Mouse (Mus musculus) neural tube, embryonic 15.5 days (tissue): Measurements from ENCODE around the gene Ncf4. TPM values are rescaled to one million over a fixed set of nuclear protein-coding genes. Genes with fewer than 3 reads are reported as not detected.

Source experiments
- ATAC-seq: fragments of 200-750 bp; cut with Nextera tagmentation; 2 replicates; pipeline ENCODE4 v1.8.0; 2017; ENCODE audit warnings: mild to moderate bottlenecking, moderate TSS enrichment, moderate library complexity; ENCODE audit not compliant: low FRiP score
- H3K27ac ChIP-seq: fragments of 300-500 bp; sonication (generic); replicated peaks from 2 replicates; pipeline ENCODE4 v1.5.1; 2015; ENCODE audit warnings: mild to moderate bottlenecking, inconsistent platforms
- H3K27me3 ChIP-seq: fragments of 300-500 bp; sonication (generic); replicated peaks from 2 replicates; pipeline ENCODE4 v1.6.1; 2015; ENCODE audit warnings: inconsistent platforms
- H3K36me3 ChIP-seq: fragments of 300-500 bp; sonication (generic); 2 replicates; pipeline ENCODE4 v1.6.1; 2015; ENCODE audit warnings: inconsistent platforms
- H3K4me1 ChIP-seq: fragments of 300-500 bp; sonication (generic); 2 replicates; pipeline ENCODE4 v1.6.1; 2015; ENCODE audit warnings: inconsistent platforms
- H3K4me2 ChIP-seq: fragments of 300-500 bp; sonication (generic); 2 replicates; pipeline ENCODE4 v1.6.1; 2015; ENCODE audit warnings: inconsistent platforms, mild to moderate bottlenecking, moderate library complexity
- H3K4me3 ChIP-seq: fragments of 300-500 bp; sonication (generic); replicated peaks from 2 replicates; pipeline ENCODE4 v1.5.1; 2015; ENCODE audit warnings: mild to moderate bottlenecking, inconsistent platforms
- H3K9ac ChIP-seq: fragments of 300-500 bp; sonication (generic); replicated peaks from 2 replicates; pipeline ENCODE4 v1.6.1; 2015; ENCODE audit warnings: mild to moderate bottlenecking, inconsistent platforms
- H3K9me3 ChIP-seq: fragments of 300-500 bp; sonication (generic); replicated peaks from 2 replicates; pipeline ENCODE4 v1.6.1; 2016; ENCODE audit warnings: inconsistent platforms
- WGBS: fragments of 180-500 bp; shearing (Covaris S2); methylation state at CpG from one replicate; pipeline ENCODE4 v1.1.7; 2015; ENCODE audit warnings: mixed read lengths; 5-methylcytosine and 5-hydroxymethylcytosine counted together
- microRNA-seq: library from miRNA; unstranded; fragments of <30 nt; microRNA quantifications from one replicate; pipeline ENCODE4, GENCODE M21; 2017
- polyA plus RNA-seq: library from polyadenylated mRNA; unstranded; fragments of >200 nt; fragmentation: Nextera tagmentation; extraction: Ambion mirVana; gene quantifications from 2 replicates; pipeline ENCODE4 v1.2.1, GENCODE M21; 2015

The Ncf4 gene
- polyA plus RNA-seq, 1 experiment from 2014 or later, result 1.6 TPM

GRCm38 (mm10) chr15:78298558-78298957 is 54.0 kb downstream of the Ncf4 start:
- no peak for ATAC-seq
- H3K9me3 ChIP-seq, result no peaks in the 10 kb centered on the region
- no peak overlapping the region for H3K9ac ChIP-seq
- no peaks in the 10 kb centered on the region for H3K36me3 ChIP-seq
- WGBS, result 95% methylated on average over 1 of the region's 1 CpGs
- H3K4me3 ChIP-seq, result no peak overlapping the region
- no peak overlapping the region for H3K27ac ChIP-seq
- H3K4me2 ChIP-seq, result no peak overlapping the region
- H3K4me1 ChIP-seq, result no peaks in the 10 kb centered on the region
- no peaks in the 10 kb centered on the region for H3K27me3 ChIP-seq

- Histone ChIP-seq H3K36me3 (no peaks in the 10 kb centered on the region), H3K4me1 (no peaks in the 10 kb centered on the region), H3K27ac (no peak overlapping the region), H3K4me3 (no peak overlapping the region), H3K27me3 (no peaks in the 10 kb centered on the region), H3K4me2 (no peak overlapping the region), H3K9me3 (no peaks in the 10 kb centered on the region), H3K9ac (no peak overlapping the region)
- WGBS, result 85% methylated on average over 3 of the region's 3 CpGs
- ATAC-seq, result no peak
These were observed 55.0 kb downstream of the Ncf4 start for GRCm38 (mm10) chr15:78299641-78300040.

DNA sequence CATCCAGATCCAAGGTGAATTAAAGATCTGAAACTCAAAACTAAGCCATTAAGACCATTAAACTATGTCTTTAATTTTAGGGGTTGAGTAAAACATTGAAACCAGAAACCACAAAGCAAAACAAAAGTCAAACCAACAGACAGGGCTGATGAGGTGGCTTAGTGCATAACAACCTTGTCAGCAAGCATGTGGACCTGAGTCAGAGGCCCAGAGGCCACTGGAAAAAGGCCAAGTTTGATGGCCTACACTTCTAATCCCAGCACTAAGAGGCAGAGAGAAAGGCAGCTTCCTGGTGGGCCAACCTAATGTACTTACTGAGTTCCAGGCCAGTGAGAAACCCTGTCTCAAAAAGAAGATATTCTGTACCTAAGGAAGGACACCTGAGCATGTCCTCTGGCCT is 56.2 kb downstream of the Ncf4 start:
- Histone ChIP-seq H3K9ac (no peak overlapping the region), H3K4me3 (no peak overlapping the region), H3K27ac (no peak overlapping the region), H3K4me2 (no peak overlapping the region), H3K27me3 (no peaks in the 10 kb centered on the region), H3K9me3 (no peaks in the 10 kb centered on the region), H3K4me1 (no peaks in the 10 kb centered on the region), H3K36me3 (no peaks in the 10 kb centered on the region)
- no peak for ATAC-seq

- H3K9ac ChIP-seq, result no peak overlapping the region
- H3K36me3 ChIP-seq, result no peaks in the 10 kb centered on the region
- H3K27me3 ChIP-seq, result no peaks in the 10 kb centered on the region
- no peak for ATAC-seq
- no peaks in the 10 kb centered on the region for H3K4me1 ChIP-seq
- H3K27ac ChIP-seq, result no peak overlapping the region
- no peak overlapping the region for H3K4me2 ChIP-seq
- no peaks in the 10 kb centered on the region for H3K9me3 ChIP-seq
- H3K4me3 ChIP-seq, result no peak overlapping the region
- WGBS, result 97% methylated on average over 4 of the region's 4 CpGs
These were observed 58.1 kb downstream of the Ncf4 start for GRCm38 (mm10) chr15:78302718-78303117.

DNA sequence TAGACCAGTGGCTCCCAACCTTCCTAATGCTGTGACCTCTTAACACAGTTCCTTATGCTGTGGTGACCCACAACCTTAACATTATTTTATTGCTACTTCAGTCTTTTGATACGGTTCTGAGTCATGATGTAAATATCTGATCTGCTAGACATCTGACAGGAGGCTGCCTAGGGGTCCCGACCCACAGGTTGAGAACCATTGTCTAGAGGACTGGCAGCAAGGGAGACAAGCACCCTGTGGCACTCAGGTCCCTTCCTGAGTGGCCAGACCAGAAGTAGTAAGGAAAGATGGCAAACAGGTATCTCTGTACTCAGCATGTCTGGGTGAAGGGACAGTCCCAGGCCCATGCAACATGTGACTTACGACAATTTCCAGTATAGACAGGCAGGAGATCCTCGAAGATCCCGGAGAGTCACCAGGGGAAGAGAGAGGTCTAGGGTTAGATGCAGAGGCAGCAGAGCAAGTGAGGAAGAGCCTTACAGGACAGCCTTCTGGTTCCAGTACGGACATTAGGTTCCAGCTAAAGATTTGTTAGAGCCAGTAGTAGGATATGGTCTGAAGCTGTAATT is 59.1 kb downstream of the Ncf4 start:
- ATAC-seq, result no peak
- no peaks in the 10 kb centered on the region for H3K9me3 ChIP-seq
- no peak overlapping the region for H3K27ac ChIP-seq
- no peak overlapping the region for H3K9ac ChIP-seq
- WGBS, result 90% methylated on average over 6 of the region's 6 CpGs
- H3K4me2 ChIP-seq, result no peak overlapping the region
- H3K4me1 ChIP-seq, result no peaks in the 10 kb centered on the region
- H3K4me3 ChIP-seq, result no peak overlapping the region
- no peaks in the 10 kb centered on the region for H3K36me3 ChIP-seq
- H3K27me3 ChIP-seq, result no peaks in the 10 kb centered on the region

- Histone ChIP-seq H3K27ac (no peak within 1 kb of the TSS), H3K36me3 (no peaks in the 10 kb centered on the region), H3K9me3 (no peaks in the 10 kb centered on the region), H3K9ac (no peak within 1 kb of the TSS), H3K4me2 (no peak within 1 kb of the TSS), H3K27me3 (no peaks in the 10 kb centered on the region), H3K4me3 (no peak within 1 kb of the TSS), H3K4me1 (no peaks in the 10 kb centered on the region)
- WGBS, result 85% methylated on average over 10 of the region's 10 CpGs
- ATAC-seq, result no peak
These were observed 60.8 kb downstream of the Ncf4 start, which contains the start of gene Csf2rb2 for GRCm38 (mm10) chr15:78305341-78305933. Gene Csf2rb2, minus strand, starts transcription at chr15:78305721.

DNA sequence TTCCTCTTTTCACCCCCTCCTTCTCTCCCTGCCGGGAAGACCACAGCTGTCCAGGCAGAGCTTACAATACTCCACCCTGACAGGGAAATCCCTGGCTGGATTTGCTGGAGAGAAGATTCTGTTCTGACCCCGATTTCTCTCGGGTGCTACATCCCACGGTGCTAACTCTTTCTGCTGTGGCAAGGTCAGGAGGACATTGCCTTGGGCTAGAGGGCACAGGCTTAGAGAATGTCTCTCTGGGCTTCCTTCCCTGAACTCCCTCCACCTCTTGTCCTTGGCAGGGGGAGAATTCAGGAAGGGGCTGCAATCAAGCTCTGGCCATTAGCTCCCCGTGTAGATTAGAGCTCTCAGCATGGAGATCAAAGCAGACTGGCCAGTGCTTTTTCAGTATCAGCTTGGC is 65.3 kb downstream of the Ncf4 start:
- ATAC-seq, result no peak
- 43% methylated on average over 5 of the region's 5 CpGs for WGBS
- no peaks in the 10 kb centered on the region for H3K9me3 ChIP-seq
- no peak overlapping the region for H3K4me3 ChIP-seq
- no peak overlapping the region for H3K4me2 ChIP-seq
- H3K27ac ChIP-seq, result no peak overlapping the region
- no peaks in the 10 kb centered on the region for H3K4me1 ChIP-seq
- no peaks in the 10 kb centered on the region for H3K36me3 ChIP-seq
- no peaks in the 10 kb centered on the region for H3K27me3 ChIP-seq
- no peak overlapping the region for H3K9ac ChIP-seq

DNA sequence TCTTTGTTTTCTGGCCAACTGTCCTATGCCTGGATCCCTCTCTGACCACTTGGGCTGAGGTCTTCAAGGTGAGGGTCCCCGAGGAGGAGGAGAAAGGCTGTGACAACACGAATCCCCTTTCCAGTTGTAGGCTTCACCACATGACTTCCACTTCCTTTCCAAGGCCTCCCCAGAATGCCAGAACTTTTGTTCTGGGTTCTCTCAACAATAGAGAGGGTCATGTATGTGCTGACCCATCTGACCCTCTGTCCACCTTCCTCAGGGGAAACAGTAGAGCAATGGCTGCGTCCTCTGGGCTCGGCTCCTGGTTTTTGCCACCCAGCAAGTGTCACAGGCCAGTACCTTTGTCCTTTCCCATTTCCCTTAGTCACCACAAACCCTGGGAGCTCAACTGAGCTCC is 66.4 kb downstream of the Ncf4 start:
- no peak overlapping the region for H3K4me3 ChIP-seq
- no peak for ATAC-seq
- no peak overlapping the region for H3K27ac ChIP-seq
- H3K9ac ChIP-seq, result no peak overlapping the region
- no peak overlapping the region for H3K4me2 ChIP-seq
- H3K27me3 ChIP-seq, result no peaks in the 10 kb centered on the region
- no peaks in the 10 kb centered on the region for H3K9me3 ChIP-seq
- no peaks in the 10 kb centered on the region for H3K4me1 ChIP-seq
- no peaks in the 10 kb centered on the region for H3K36me3 ChIP-seq
- WGBS, result 85% methylated on average over 4 of the region's 4 CpGs

Small RNA genes lying within 50 kb of the gene (microRNA-seq; reads per million reads assigned to microRNA genes)
- gene Mir7676-1, result not detected

Other genes starting within 250 kb of the Ncf4 start
- 15.4 and 18.9 TPM in 2 replicates for gene Cacng2, start 124.8 kb upstream of the Ncf4 start, polyA plus RNA-seq
- gene Ift27, start 70.7 kb upstream of the Ncf4 start, polyA plus RNA-seq, result 88.4 and 99.8 TPM in 2 replicates
- 4.4 and 5.0 TPM in 2 replicates for gene Pvalb, start 38.4 kb upstream of the Ncf4 start, polyA plus RNA-seq
- 0.10 and 0.38 TPM in 2 replicates for gene Csf2rb2, start 60.9 kb downstream of the Ncf4 start, polyA plus RNA-seq
- 0.92 and 1.3 TPM in 2 replicates for gene Csf2rb, start 81.0 kb downstream of the Ncf4 start, polyA plus RNA-seq
- gene Tex33, start 151.1 kb downstream of the Ncf4 start, polyA plus RNA-seq, result not detected in 2 replicates
- gene Tst, start 161.1 kb downstream of the Ncf4 start, polyA plus RNA-seq, result 16.9 and 37.0 TPM in 2 replicates
- gene Mpst, start 161.6 kb downstream of the Ncf4 start, polyA plus RNA-seq, result 3.2 and 3.8 TPM in 2 replicates
- gene Kctd17, start 183.8 kb downstream of the Ncf4 start, polyA plus RNA-seq, result 141 and 158 TPM in 2 replicates
- 0.05 and 0.69 TPM in 2 replicates for gene Tmprss6, start 223.8 kb downstream of the Ncf4 start, polyA plus RNA-seq